Comparison of ENCODE assay signal across 8 mouse cellular contexts in genomic region chr1:131982907-131983306, GRCm38 (mm10). TPM values are rescaled to one million over a fixed set of nuclear protein-coding genes. Genes with fewer than 3 reads are reported as not detected.
DNase-seq lines count a peak whose midpoint lies in the region; ATAC-seq and TF ChIP-seq lines count a peak whose summit lies in the region.

No protein-coding gene starts in this region.

- peak; percentile 92 for ATAC-seq in CD4-positive, CD25-positive, alpha-beta regulatory T cell, adult 4 months
- ATAC-seq in erythroid progenitor cell, adult 5-6 weeks (replicated peaks; ENCODE audit: low FRiP score, poor library complexity, severe bottlenecking), result peak; percentile 80
- peak; percentile 74 for ATAC-seq in neural tube, embryonic 14.5 days (ENCODE audit: low read depth)

- H3K9me3 ChIP-seq in neural tube, embryonic 14.5 days (ENCODE audit: control insufficient read depth, low read length), result no peaks in the 10 kb centered on the region

- H3K27me3 ChIP-seq in neural tube, embryonic 14.5 days (ENCODE audit: control insufficient read depth, insufficient read depth, low read length), result no peaks in the 10 kb centered on the region

- H3K36me3 ChIP-seq in neural tube, embryonic 14.5 days (ENCODE audit: control insufficient read depth, insufficient read depth, low read length), result no peaks in the 10 kb centered on the region

- no peak overlapping the region for H3K9ac ChIP-seq in neural tube, embryonic 14.5 days (replicated peaks; ENCODE audit: low read depth, low read length)

- H3K27ac ChIP-seq in bone marrow, adult 2 months (ENCODE audit: control insufficient read depth, insufficient read depth, low read depth, low read length, poor library complexity), result no peak overlapping the region
- H3K27ac ChIP-seq in neural tube, embryonic 14.5 days (ENCODE audit: low read depth, low read length), result no peak overlapping the region

- TF ChIP-seq CTCF in bone marrow, adult 2 months (IDR thresholded peaks at IDR 0.05; ENCODE audit: control insufficient read depth, insufficient read depth, low read length), result peak; percentile 98

- H3K4me1 ChIP-seq in bone marrow, adult 2 months (ENCODE audit: control insufficient read depth, insufficient read depth, low read length), result no peaks in the 10 kb centered on the region
- H3K4me1 ChIP-seq in neural tube, embryonic 14.5 days (ENCODE audit: control insufficient read depth, insufficient read depth, low read length), result no peaks in the 10 kb centered on the region

- 11% methylated on average over 5 of the region's 5 CpGs for WGBS in bone marrow, adult 2 months
- WGBS in neural tube, embryonic 14.5 days, result 10% methylated on average over 5 of the region's 5 CpGs

- intact Hi-C loops in heart, postnatal 14 days (cut with DNase I), result loop anchor here (5.0 kb wide), 1 partner anchor 64 kb away; no protein-coding TSS in a partner anchor

- no peak overlapping the region for H3K4me2 ChIP-seq in neural tube, embryonic 14.5 days (ENCODE audit: low read depth, low read length)

- H3K4me3 ChIP-seq in bone marrow, adult 2 months (replicated peaks; ENCODE audit: control insufficient read depth, low read depth, low read length), result no peak overlapping the region
- H3K4me3 ChIP-seq in neural tube, embryonic 14.5 days (ENCODE audit: low read depth, low read length), result no peak overlapping the region

- peak; percentile 79 to 87 for DNase-seq in heart, postnatal 14 days
- DNase-seq in kidney, postnatal 4 days, result peak; percentile 86 to 88
- peak; percentile 69 to 75 for DNase-seq in lung, adult 18-20 months
- peak; percentile 88 for DNase-seq in testis, postnatal 10 days (ENCODE audit: low spot score)

- TF ChIP-seq POLR2A in bone marrow, adult 2 months (IDR thresholded peaks at IDR 0.05; ENCODE audit: borderline replicate concordance, control insufficient read depth, low read depth, low read length), result no peak

RNA-seq across cellular contexts. Expression of gene Slc45a3, which starts 20.1 kb away (rescaled TPM):
- under 1 TPM; 0.26 to 0.49 TPM for polyA plus RNA-seq in CD4-positive, CD25-positive, alpha-beta regulatory T cell, adult 4 months (2017; shearing (Covaris generic))
- 1.5 and 1.7 TPM in 2 replicates for polyA plus RNA-seq in bone marrow, adult 2 months (2011; ENCODE audit: insufficient read depth, insufficient read length, low replicate concordance, missing spikeins)
- 1.1 TPM in 1 of 2 replicates, not detected in the other for total RNA-seq in erythroid progenitor cell, adult 5-6 weeks (2015; ENCODE audit: low replicate concordance)
- 0.64 TPM in 1 of 2 replicates, not detected in the other for total RNA-seq in erythroid progenitor cell, adult 5-6 weeks (2017; ENCODE audit: low replicate concordance)
- total RNA-seq in heart, postnatal 14 days (2021), result 1 to 10 TPM; 6.1 to 8.2 TPM
- 0.66 and 3.4 TPM in 2 replicates for polyA plus RNA-seq in neural tube, embryonic 14.5 days (2014; fragmentation: Nextera tagmentation; extraction: Ambion mirVana)

RNA-seq across cellular contexts. Expression of gene Elk4, which starts 24.5 kb away (rescaled TPM):
- 10 to 100 TPM; 58.2 to 68.3 TPM for polyA plus RNA-seq in CD4-positive, CD25-positive, alpha-beta regulatory T cell, adult 4 months (2017; shearing (Covaris generic))
- polyA plus RNA-seq in bone marrow, adult 2 months (2011; ENCODE audit: insufficient read depth, insufficient read length, low replicate concordance, missing spikeins), result 73.2 and 91.1 TPM in 2 replicates
- total RNA-seq in erythroid progenitor cell, adult 5-6 weeks (2015; ENCODE audit: low replicate concordance), result 143 and 156 TPM in 2 replicates
- 66.2 and 68.6 TPM in 2 replicates for total RNA-seq in erythroid progenitor cell, adult 5-6 weeks (2017; ENCODE audit: low replicate concordance)
- 100 to 1,000 TPM; 105 to 111 TPM for total RNA-seq in heart, postnatal 14 days (2021)
- polyA plus RNA-seq in neural tube, embryonic 14.5 days (2014; fragmentation: Nextera tagmentation; extraction: Ambion mirVana), result 13.8 and 16.2 TPM in 2 replicates
